Mouse (Mus musculus) hindbrain, embryonic 11.5 days (tissue): ENCODE measurements around the gene Abcd3. TPM values are rescaled to one million over a fixed set of nuclear protein-coding genes. Genes with fewer than 3 reads are reported as not detected.

ENCODE experiments used
- ATAC-seq: fragments of 200-750 bp; cut with Nextera tagmentation; 2 replicates; pipeline ENCODE4 v1.8.0; 2017; ENCODE audit warnings: mild to moderate bottlenecking, moderate TSS enrichment, moderate library complexity; ENCODE audit not compliant: low FRiP score
- DNase-seq: peaks from one replicate; pipeline ENCODE4 v3.0.0-alpha.2; 2015; ENCODE audit warnings: low spot score
- H3K27ac ChIP-seq: fragments of 300-500 bp; sonication (generic); 2 replicates; pipeline ENCODE4 v1.5.1; 2014; ENCODE audit warnings: mild to moderate bottlenecking, low read depth, low read length
- H3K27me3 ChIP-seq: fragments of 300-500 bp; sonication (generic); 2 replicates; pipeline ENCODE4 v1.6.1; 2014; ENCODE audit warnings: mild to moderate bottlenecking, low read length, moderate library complexity, mixed read lengths; ENCODE audit not compliant: control insufficient read depth, insufficient read depth
- H3K36me3 ChIP-seq: fragments of 300-500 bp; sonication (generic); 2 replicates; pipeline ENCODE4 v1.6.1; 2014; ENCODE audit warnings: mild to moderate bottlenecking, low read length, moderate library complexity, mixed read lengths; ENCODE audit not compliant: control insufficient read depth, insufficient read depth
- H3K4me1 ChIP-seq: fragments of 300-500 bp; sonication (generic); replicated peaks from 2 replicates; pipeline ENCODE4 v1.6.1; 2014; ENCODE audit warnings: low read length, mixed read lengths; ENCODE audit not compliant: control insufficient read depth, insufficient read depth
- H3K4me2 ChIP-seq: fragments of 300-500 bp; sonication (generic); replicated peaks from 2 replicates; pipeline ENCODE4 v1.6.1; 2014; ENCODE audit warnings: mild to moderate bottlenecking, low read depth, low read length
- H3K4me3 ChIP-seq: fragments of 300-500 bp; sonication (generic); 2 replicates; pipeline ENCODE4 v1.5.1; 2014; ENCODE audit warnings: low read depth, low read length
- H3K9ac ChIP-seq: fragments of 300-500 bp; sonication (generic); 2 replicates; pipeline ENCODE4 v1.6.1; 2014; ENCODE audit warnings: low read depth, low read length
- H3K9me3 ChIP-seq: fragments of 300-500 bp; sonication (generic); 2 replicates; pipeline ENCODE4 v1.6.1; 2016; ENCODE audit warnings: low read length; ENCODE audit not compliant: control insufficient read depth
- WGBS: fragments of 180-500 bp; shearing (Covaris S2); extraction: QIAGEN DNeasy Blood & Tissue Kit; methylation state at CpG from one replicate; pipeline ENCODE4 v1.1.7; 2014; 5-methylcytosine and 5-hydroxymethylcytosine counted together
- polyA plus RNA-seq: library from polyadenylated mRNA; unstranded; fragments of >200 nt; fragmentation: Nextera tagmentation; extraction: Ambion mirVana; gene quantifications from 2 replicates; pipeline ENCODE4 v1.2.1, GENCODE M21; 2014

Abcd3 gene
- polyA plus RNA-seq: 59.2 and 62.6 TPM in 2 replicates

- H3K36me3 ChIP-seq: no peaks in the 10 kb centered on the region
- no peaks in the 10 kb centered on the region for H3K9me3 ChIP-seq
- H3K27me3 ChIP-seq: no peaks in the 10 kb centered on the region
- H3K27ac ChIP-seq: peak within 1 kb of the TSS; percentile 96
- under 1% methylated on average over 81 of the region's 99 CpGs for WGBS
- peak; percentile 95 for ATAC-seq
- H3K9ac ChIP-seq: peak within 1 kb of the TSS; percentile 91
- peak; percentile 100 for DNase-seq
- H3K4me3 ChIP-seq: peak within 1 kb of the TSS; percentile 83
- peak within 1 kb of the TSS; percentile 55 for H3K4me2 ChIP-seq
- H3K4me1 ChIP-seq: 0 out of 2 replicates have a peak, but pooled peaks cover 2% of the 10 kb centered on the region
Observed at GRCm38 (mm10) chr3:121814877-121815548, at the start of gene Abcd3. TSS of gene Abcd3 (minus strand) at chr3:121815302.

DNA sequence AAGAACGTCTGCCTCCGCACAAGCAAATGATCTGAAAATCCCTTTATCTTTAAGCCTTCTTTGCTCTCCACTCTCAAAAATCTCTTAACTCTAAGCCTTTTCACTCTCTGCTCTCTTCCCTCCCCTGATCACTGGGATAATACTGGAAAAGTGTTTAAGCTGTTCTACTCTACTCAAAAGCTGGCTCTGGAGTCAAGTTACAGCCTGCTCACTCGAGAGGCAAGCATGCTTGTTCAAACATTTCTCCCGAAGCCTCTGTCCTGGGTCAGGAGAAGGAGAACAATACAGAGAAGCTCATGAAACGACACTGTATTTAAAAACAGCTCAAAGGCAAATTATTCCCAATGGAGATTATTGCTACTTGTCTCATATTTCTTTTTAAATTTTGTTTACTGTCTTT lies 44.0 kb upstream of the Abcd3 start:
- Histone ChIP-seq H3K27ac (no peak overlapping the region), H3K36me3 (no peaks in the 10 kb centered on the region), H3K4me3 (no peak overlapping the region), H3K9me3 (no peaks in the 10 kb centered on the region), H3K4me2 (no peak overlapping the region), H3K4me1 (no peaks in the 10 kb centered on the region), H3K9ac (no peak overlapping the region), H3K27me3 (no peaks in the 10 kb centered on the region)
- WGBS: 43% methylated on average over 5 of the region's 5 CpGs
- ATAC-seq (no peak), DNase-seq (peak; percentile 7)

DNA sequence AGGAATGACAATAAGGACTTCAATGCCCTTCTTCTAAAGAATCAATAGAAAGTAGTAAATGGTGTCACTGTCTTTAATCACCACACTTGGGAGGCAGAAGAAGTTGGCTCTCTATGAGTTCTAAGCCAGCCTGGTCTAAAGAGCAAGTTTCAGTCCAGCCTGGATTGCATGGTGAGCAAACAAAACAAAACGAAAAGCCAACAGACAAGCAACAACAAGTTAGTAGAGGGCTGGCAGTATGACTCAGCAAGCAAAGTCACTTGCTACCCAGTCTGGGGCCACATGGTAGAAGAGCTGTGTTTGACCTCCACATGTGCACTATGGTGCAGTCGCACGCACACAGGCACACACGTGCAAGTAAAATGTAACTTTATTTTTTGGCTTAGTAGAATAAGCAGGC lies 41.0 kb upstream of the Abcd3 start:
- no peak overlapping the region for H3K27ac ChIP-seq
- no peaks in the 10 kb centered on the region for H3K4me1 ChIP-seq
- no peaks in the 10 kb centered on the region for H3K36me3 ChIP-seq
- no peak overlapping the region for H3K4me2 ChIP-seq
- H3K27me3 ChIP-seq: no peaks in the 10 kb centered on the region
- no peak overlapping the region for H3K9ac ChIP-seq
- whole genome bisulfite sequencing: 84% methylated on average over 4 of the region's 4 CpGs
- ATAC-seq: no peak
- H3K4me3 ChIP-seq: no peak overlapping the region
- DNase-seq: no peak
- H3K9me3 ChIP-seq: no peaks in the 10 kb centered on the region

GRCm38 (mm10) chr3:121853781-121854520 lies 38.8 kb upstream of the Abcd3 start:
- H3K9ac ChIP-seq: no peak overlapping the region
- WGBS: 85% methylated on average over 5 of the region's 5 CpGs
- ATAC-seq (no peak), DNase-seq (no peak)
- H3K4me3 ChIP-seq: no peak overlapping the region
- H3K36me3 ChIP-seq: no peaks in the 10 kb centered on the region
- no peaks in the 10 kb centered on the region for H3K9me3 ChIP-seq
- H3K4me1 ChIP-seq: no peaks in the 10 kb centered on the region
- H3K27me3 ChIP-seq: no peaks in the 10 kb centered on the region
- no peak overlapping the region for H3K27ac ChIP-seq
- H3K4me2 ChIP-seq: no peak overlapping the region

GRCm38 (mm10) chr3:121852074-121852826 lies 37.1 kb upstream of the Abcd3 start:
- ATAC-seq (no peak), DNase-seq (no peak)
- H3K36me3 ChIP-seq: no peaks in the 10 kb centered on the region
- no peak overlapping the region for H3K4me3 ChIP-seq
- H3K9me3 ChIP-seq: no peaks in the 10 kb centered on the region
- H3K4me1 ChIP-seq: no peaks in the 10 kb centered on the region
- H3K27me3 ChIP-seq: no peaks in the 10 kb centered on the region
- no peak overlapping the region for H3K4me2 ChIP-seq
- no peak overlapping the region for H3K9ac ChIP-seq
- 36% methylated on average over 4 of the region's 4 CpGs for WGBS
- no peak overlapping the region for H3K27ac ChIP-seq

DNA sequence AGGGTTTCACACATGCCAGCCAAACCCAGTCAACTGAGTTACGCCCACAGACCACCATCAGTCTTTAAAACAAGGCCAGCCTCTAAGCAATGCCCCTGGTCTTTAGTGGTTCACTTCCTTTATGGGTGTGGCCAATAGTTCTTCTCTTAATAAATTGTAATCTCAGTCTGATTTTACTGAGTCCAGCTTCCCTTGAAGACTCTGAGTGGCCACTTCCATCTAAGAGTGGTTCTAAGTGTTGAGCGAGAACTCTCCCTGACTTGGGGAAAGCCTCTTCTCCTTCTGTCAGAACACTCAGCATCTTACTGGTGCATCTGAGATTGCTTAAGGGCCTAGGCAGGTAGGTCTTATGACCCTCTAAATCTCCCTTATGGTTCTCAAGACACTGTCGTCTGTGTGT lies 35.9 kb upstream of the Abcd3 start:
- Histone ChIP-seq H3K4me3 (no peak overlapping the region), H3K9me3 (no peaks in the 10 kb centered on the region), H3K27me3 (no peaks in the 10 kb centered on the region), H3K36me3 (no peaks in the 10 kb centered on the region), H3K9ac (no peak overlapping the region), H3K27ac (no peak overlapping the region), H3K4me1 (no peaks in the 10 kb centered on the region), H3K4me2 (no peak overlapping the region)
- DNase-seq (no peak), ATAC-seq (no peak)
- 87% methylated on average over 3 of the region's 3 CpGs for WGBS

DNA sequence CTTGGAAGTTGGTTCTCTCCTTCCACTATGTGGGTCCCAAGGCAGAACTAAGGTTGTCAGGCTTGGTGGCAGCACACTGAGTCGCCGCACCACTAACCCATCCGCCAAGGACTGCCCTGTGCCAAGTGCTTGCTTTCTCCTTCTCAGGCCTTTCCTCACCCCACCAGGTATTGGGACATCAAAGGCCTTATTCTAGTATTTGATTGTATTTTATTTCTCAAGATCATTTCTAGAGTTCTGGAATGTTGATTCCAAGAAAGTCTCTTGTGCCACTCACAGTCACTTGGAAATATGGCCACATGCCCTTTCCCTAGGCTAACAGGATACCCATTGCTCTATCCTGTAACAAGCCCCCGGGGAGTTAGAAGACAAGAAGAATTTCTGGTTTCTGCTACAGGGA lies 35.3 kb upstream of the Abcd3 start:
- Histone ChIP-seq H3K27ac (no peak overlapping the region), H3K36me3 (no peaks in the 10 kb centered on the region), H3K4me3 (no peak overlapping the region), H3K4me1 (no peaks in the 10 kb centered on the region), H3K9me3 (no peaks in the 10 kb centered on the region), H3K27me3 (no peaks in the 10 kb centered on the region), H3K4me2 (no peak overlapping the region), H3K9ac (no peak overlapping the region)
- DNase-seq: no peak
- WGBS: over 99% methylated on average over 4 of the region's 4 CpGs
- no peak for ATAC-seq

DNA sequence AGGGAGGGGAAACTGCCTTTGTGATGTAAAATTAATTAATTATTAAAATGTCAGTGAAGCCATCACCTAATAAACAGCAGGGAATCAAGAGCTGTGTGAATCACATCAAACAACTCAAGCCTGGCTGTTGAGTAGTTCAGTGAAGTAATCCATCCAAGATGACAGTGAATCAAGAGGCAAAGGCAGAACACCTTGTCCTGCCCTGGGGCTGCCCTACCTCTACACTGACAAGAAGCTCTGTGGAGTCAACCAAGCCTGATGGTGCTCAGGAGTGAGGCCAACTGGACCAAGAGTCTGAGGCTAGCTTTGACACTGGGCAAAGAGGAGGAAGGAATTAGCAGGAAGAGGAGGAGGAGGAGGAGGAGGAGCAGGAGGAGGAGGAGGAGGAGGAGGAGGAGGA lies 32.2 kb upstream of the Abcd3 start:
- Histone ChIP-seq H3K27ac (no peak overlapping the region), H3K4me2 (no peak overlapping the region), H3K27me3 (no peaks in the 10 kb centered on the region), H3K36me3 (no peaks in the 10 kb centered on the region), H3K4me3 (no peak overlapping the region), H3K9ac (no peak overlapping the region), H3K4me1 (no peaks in the 10 kb centered on the region), H3K9me3 (no peaks in the 10 kb centered on the region)
- no peak for DNase-seq
- ATAC-seq: no peak
